Mouse (Mus musculus): ENCODE data around the gene Mbd3.

DNA sequence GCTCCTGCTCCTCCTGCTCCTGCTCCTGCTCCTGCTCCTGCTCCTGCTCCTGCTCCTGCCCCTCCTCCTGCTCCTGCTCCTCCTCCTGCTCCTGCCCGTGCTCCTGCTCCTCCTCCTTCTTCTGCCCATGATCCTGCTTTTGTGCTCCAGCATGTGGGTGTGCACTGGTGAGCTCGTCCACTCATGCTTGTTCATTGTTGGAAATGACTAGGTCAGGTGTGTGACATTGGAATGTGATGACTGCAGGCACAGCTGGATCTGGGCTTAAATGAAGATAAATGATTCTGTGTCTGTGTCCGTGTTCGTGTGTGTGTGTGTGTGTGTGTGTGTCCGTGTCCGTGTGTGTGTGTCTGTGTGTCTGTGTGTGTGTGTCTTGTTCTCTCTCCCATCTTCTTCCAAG lies 31.0 kb downstream of the Mbd3 start:
- TF ChIP-seq CTCF (IDR thresholded peaks at IDR 0.05; ENCODE audit: borderline replicate concordance, control insufficient read depth, extremely low read depth, insufficient read depth, low read length, poor library complexity) (no peak), POLR2A (IDR thresholded peaks at IDR 0.05; ENCODE audit: control insufficient read depth, extremely low read depth, insufficient read depth, low read length, poor library complexity) (no peak)

All from thymus, adult 2 months (tissue).